Mouse (Mus musculus): Measurements from ENCODE around the gene Lrp3.
A peak's percentile ranks its signal among the peaks of the same experiment; 100 is the strongest.

Gene Lrp3

DNA sequence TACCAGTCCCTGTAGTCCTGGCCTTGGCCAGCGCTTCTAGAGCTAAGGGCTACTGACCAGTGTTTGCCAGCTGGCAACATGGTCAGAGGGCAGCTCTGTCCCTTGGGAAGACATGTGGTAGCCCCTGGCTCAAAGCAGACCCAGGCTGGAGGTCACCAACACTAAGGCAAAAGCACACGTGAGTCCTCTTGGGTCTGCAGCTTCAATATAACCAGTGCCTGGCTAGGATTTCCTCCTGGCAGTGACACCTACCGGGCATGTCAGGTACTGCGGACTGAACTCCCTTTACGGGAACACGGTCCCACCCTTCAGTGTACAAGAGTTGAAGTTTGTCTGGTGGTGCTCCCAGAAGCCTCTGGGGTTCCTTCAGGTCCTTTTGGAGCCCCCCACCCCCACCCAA, 46.0 kb downstream of the Lrp3 start:
- Histone ChIP-seq H3K36me3 (ENCODE audit: control insufficient read depth, insufficient read depth, low read length, poor library complexity, severe bottlenecking) (no peaks in the 10 kb centered on the region), H3K27me3 (ENCODE audit: control insufficient read depth, insufficient read depth, low read length, poor library complexity, severe bottlenecking) (no peaks in the 10 kb centered on the region)
- DNase-seq (ENCODE audit: low read depth, low spot score): peak; percentile 78

GRCm38 (mm10) chr7:35167925-35168324, 47.4 kb downstream of the Lrp3 start:
- Histone ChIP-seq H3K36me3 (ENCODE audit: control insufficient read depth, insufficient read depth, low read length, poor library complexity, severe bottlenecking) (no peaks in the 10 kb centered on the region), H3K27me3 (ENCODE audit: control insufficient read depth, insufficient read depth, low read length, poor library complexity, severe bottlenecking) (no peaks in the 10 kb centered on the region)
- no peak for DNase-seq (ENCODE audit: low read depth, low spot score)

- no peaks in the 10 kb centered on the region for H3K36me3 ChIP-seq (ENCODE audit: control insufficient read depth, insufficient read depth, low read length, poor library complexity, severe bottlenecking)
- DNase-seq (ENCODE audit: low read depth, low spot score): no peak
- no peaks in the 10 kb centered on the region for H3K27me3 ChIP-seq (ENCODE audit: control insufficient read depth, insufficient read depth, low read length, poor library complexity, severe bottlenecking)
Observed at GRCm38 (mm10) chr7:35166988-35167387, 48.3 kb downstream of the Lrp3 start.

GRCm38 (mm10) chr7:35164131-35164530, 51.2 kb downstream of the Lrp3 start:
- DNase-seq (ENCODE audit: low read depth, low spot score): no peak
- H3K36me3 ChIP-seq (ENCODE audit: control insufficient read depth, insufficient read depth, low read length, poor library complexity, severe bottlenecking): no peaks in the 10 kb centered on the region
- no peaks in the 10 kb centered on the region for H3K27me3 ChIP-seq (ENCODE audit: control insufficient read depth, insufficient read depth, low read length, poor library complexity, severe bottlenecking)

- no peak for DNase-seq (ENCODE audit: low read depth, low spot score)
- no peaks in the 10 kb centered on the region for H3K27me3 ChIP-seq (ENCODE audit: control insufficient read depth, insufficient read depth, low read length, poor library complexity, severe bottlenecking)
Observed at GRCm38 (mm10) chr7:35163600-35163999, 51.7 kb downstream of the Lrp3 start.

GRCm38 (mm10) chr7:35162443-35162842, 52.9 kb downstream of the Lrp3 start:
- Histone ChIP-seq H3K36me3 (ENCODE audit: control insufficient read depth, insufficient read depth, low read length, poor library complexity, severe bottlenecking) (no peaks in the 10 kb centered on the region), H3K27me3 (ENCODE audit: control insufficient read depth, insufficient read depth, low read length, poor library complexity, severe bottlenecking) (no peaks in the 10 kb centered on the region)
- no peak for DNase-seq (ENCODE audit: low read depth, low spot score)

More at GRCm38 (mm10) chr7:35163600-35163999, 51.7 kb downstream of the Lrp3 start:
- no peaks in the 10 kb centered on the region for H3K36me3 ChIP-seq (ENCODE audit: control insufficient read depth, insufficient read depth, low read length, poor library complexity, severe bottlenecking)

- Histone ChIP-seq H3K27me3 (ENCODE audit: control insufficient read depth, insufficient read depth, low read length, poor library complexity, severe bottlenecking) (no peaks in the 10 kb centered on the region), H3K36me3 (ENCODE audit: control insufficient read depth, insufficient read depth, low read length, poor library complexity, severe bottlenecking) (no peaks in the 10 kb centered on the region)
- no peak for DNase-seq (ENCODE audit: low read depth, low spot score)
Observed at GRCm38 (mm10) chr7:35157512-35157911, 57.8 kb downstream of the Lrp3 start.

GRCm38 (mm10) chr7:35156561-35157477, 58.5 kb downstream of the Lrp3 start:
- no peaks in the 10 kb centered on the region for H3K27me3 ChIP-seq (ENCODE audit: control insufficient read depth, insufficient read depth, low read length, poor library complexity, severe bottlenecking)
- no peaks in the 10 kb centered on the region for H3K36me3 ChIP-seq (ENCODE audit: control insufficient read depth, insufficient read depth, low read length, poor library complexity, severe bottlenecking)
- DNase-seq (ENCODE audit: low read depth, low spot score): peak; percentile 7

DNA sequence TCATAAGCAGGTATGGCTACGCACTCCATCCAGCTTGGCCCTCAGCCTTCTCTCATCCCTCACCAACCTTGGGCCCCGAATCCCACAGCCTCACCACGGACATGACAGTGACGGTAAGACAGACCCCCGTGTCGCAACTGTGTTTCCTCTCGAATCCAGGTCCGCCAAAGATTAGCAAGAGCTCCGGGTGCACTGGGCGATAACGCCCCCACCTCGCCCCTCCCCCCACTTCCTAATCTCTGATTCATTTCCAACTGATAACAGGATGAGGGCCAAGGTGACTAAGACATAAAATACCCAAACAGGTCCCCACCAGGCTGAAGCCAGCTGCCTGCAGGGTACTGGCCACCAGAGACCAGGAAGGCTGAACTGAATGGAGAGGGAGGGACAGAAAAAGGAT, 60.8 kb downstream of the Lrp3 start:
- Histone ChIP-seq H3K27me3 (ENCODE audit: control insufficient read depth, insufficient read depth, low read length, poor library complexity, severe bottlenecking) (no peaks in the 10 kb centered on the region), H3K36me3 (ENCODE audit: control insufficient read depth, insufficient read depth, low read length, poor library complexity, severe bottlenecking) (no peaks in the 10 kb centered on the region)
- DNase-seq (ENCODE audit: low read depth, low spot score): no peak

DNA sequence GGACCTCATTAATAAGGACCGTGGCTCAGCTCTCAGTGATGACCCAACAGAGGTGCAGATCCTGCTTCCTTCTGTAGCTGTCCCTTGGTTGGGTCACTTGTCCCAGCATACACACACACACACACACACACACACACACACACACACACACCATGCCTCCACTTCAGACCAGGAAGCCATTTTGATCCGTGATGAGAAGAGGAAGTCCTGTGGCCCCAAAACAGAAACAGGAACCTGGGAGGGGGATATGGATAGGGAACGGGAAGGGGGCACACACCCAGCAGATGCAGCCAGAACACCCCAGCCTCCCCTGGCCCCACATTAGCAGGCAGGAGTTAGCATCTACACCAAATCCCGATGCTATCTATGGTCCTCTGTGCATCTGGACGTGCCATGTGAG, 64.4 kb downstream of the Lrp3 start:
- no peak for DNase-seq (ENCODE audit: low read depth, low spot score)
- no peaks in the 10 kb centered on the region for H3K36me3 ChIP-seq (ENCODE audit: control insufficient read depth, insufficient read depth, low read length, poor library complexity, severe bottlenecking)
- no peaks in the 10 kb centered on the region for H3K27me3 ChIP-seq (ENCODE audit: control insufficient read depth, insufficient read depth, low read length, poor library complexity, severe bottlenecking)
